Mouse (Mus musculus) kidney, embryonic 16.5 days (tissue): ENCODE data around the gene Tcap. TPM values are rescaled to one million over a fixed set of nuclear protein-coding genes. Genes with fewer than 3 reads are reported as not detected.
A peak's percentile ranks its signal among the peaks of the same experiment; 100 is the strongest.

Experiments
- ATAC-seq: fragments of 200-750 bp; cut with Nextera tagmentation; 2 replicates; pipeline ENCODE4 v1.8.0; 2017; ENCODE audit warnings: moderate TSS enrichment; ENCODE audit not compliant: low FRiP score, low TSS enrichment
- H3K27ac ChIP-seq: fragments of 300-500 bp; sonication (generic); 2 replicates; pipeline ENCODE4 v1.5.1; 2014; ENCODE audit warnings: low read length
- H3K27me3 ChIP-seq: fragments of 300-500 bp; sonication (generic); 2 replicates; pipeline ENCODE4 v1.6.1; 2014; ENCODE audit warnings: low read length, control low read depth, mixed read lengths; ENCODE audit not compliant: insufficient read depth
- H3K36me3 ChIP-seq: fragments of 300-500 bp; sonication (generic); 2 replicates; pipeline ENCODE4 v1.6.1; 2014; ENCODE audit warnings: low read length, control low read depth, mixed read lengths; ENCODE audit not compliant: insufficient read depth
- H3K4me1 ChIP-seq: fragments of 300-500 bp; sonication (generic); 2 replicates; pipeline ENCODE4 v1.6.1; 2014; ENCODE audit warnings: low read length, control low read depth, mixed read lengths; ENCODE audit not compliant: insufficient read depth
- H3K4me2 ChIP-seq: fragments of 300-500 bp; sonication (generic); replicated peaks from 2 replicates; pipeline ENCODE4 v1.6.1; 2014; ENCODE audit warnings: low read depth, low read length
- H3K4me3 ChIP-seq: fragments of 300-500 bp; sonication (generic); 2 replicates; pipeline ENCODE4 v1.5.1; 2014; ENCODE audit warnings: mild to moderate bottlenecking, low read length
- H3K9ac ChIP-seq: fragments of 300-500 bp; sonication (generic); replicated peaks from 2 replicates; pipeline ENCODE4 v1.6.1; 2014; ENCODE audit warnings: low read length
- H3K9me3 ChIP-seq: fragments of 300-500 bp; sonication (generic); 2 replicates; pipeline ENCODE4 v1.6.1; 2016; ENCODE audit warnings: low read length, control low read depth
- WGBS: fragments of 180-500 bp; shearing (Covaris S2); extraction: QIAGEN DNeasy Blood & Tissue Kit; methylation state at CpG from one replicate; pipeline ENCODE4 v1.1.7; 2014; 5-methylcytosine and 5-hydroxymethylcytosine counted together
- polyA plus RNA-seq: library from polyadenylated mRNA; unstranded; fragments of >200 nt; fragmentation: Nextera tagmentation; extraction: Ambion mirVana; gene quantifications from 2 replicates; pipeline ENCODE4 v1.2.1, GENCODE M21; 2015

Gene Tcap
- 2.4 and 2.7 TPM in 2 replicates for polyA plus RNA-seq

GRCm38 (mm10) chr11:98383261-98384030 lies at the start of gene Tcap:
Gene Tcap, plus strand, starts transcription at chr11:98383811.
- peaks cover 27% of the 10 kb centered on the region for H3K27me3 ChIP-seq

GRCm38 (mm10) chr11:98333981-98334741 lies 49.5 kb upstream of the Tcap start:
- ATAC-seq = no peak
- Histone ChIP-seq H3K4me3 (peak overlapping the region; percentile 31), H3K4me2 (peak overlapping the region; percentile 49)

More at GRCm38 (mm10) chr11:98383261-98384030, at the start of gene Tcap:
- H3K27ac ChIP-seq = peak within 1 kb of the TSS; percentile 54
- no peak within 1 kb of the TSS for H3K4me3 ChIP-seq
- peak; percentile 24; the same call in 1 of the 2 replicates for ATAC-seq
- peaks cover 20% of the 10 kb centered on the region for H3K36me3 ChIP-seq
- no peaks in the 10 kb centered on the region for H3K9me3 ChIP-seq
- 50% methylated on average over 14 of the region's 14 CpGs for WGBS
- no peak within 1 kb of the TSS for H3K9ac ChIP-seq
- H3K4me1 ChIP-seq = peaks cover 14% of the 10 kb centered on the region; the same call in 1 of the 2 replicates
- no peak within 1 kb of the TSS for H3K4me2 ChIP-seq

DNA sequence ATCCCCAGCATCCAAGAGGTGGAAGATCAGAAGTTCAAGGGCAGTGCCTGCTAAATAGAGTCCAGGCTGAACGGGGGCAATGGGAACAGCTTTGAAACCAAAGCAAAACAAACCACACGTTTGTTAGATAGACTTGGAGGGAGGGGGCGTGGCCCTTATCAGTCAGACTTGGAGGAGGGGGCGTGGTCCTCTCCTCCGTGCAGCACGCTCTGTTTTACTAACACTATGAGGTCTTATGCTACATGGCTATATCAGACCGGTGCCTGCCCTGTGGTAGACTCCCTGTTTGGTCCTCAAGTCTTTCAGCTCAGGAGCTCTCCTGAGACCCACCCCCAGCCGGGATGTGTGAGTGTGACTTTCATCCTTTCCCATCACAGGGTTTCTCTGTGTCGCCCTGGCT lies 48.4 kb upstream of the Tcap start:
- Histone ChIP-seq H3K36me3 (no peaks in the 10 kb centered on the region), H3K4me1 (peaks cover 26% of the 10 kb centered on the region), H3K27me3 (peaks cover 100% of the 10 kb centered on the region), H3K9me3 (no peaks in the 10 kb centered on the region), H3K4me2 (no peak overlapping the region), H3K4me3 (no peak overlapping the region), H3K9ac (no peak overlapping the region), H3K27ac (no peak overlapping the region)
- WGBS = 8% methylated on average over 9 of the region's 9 CpGs
- no peak for ATAC-seq

More at GRCm38 (mm10) chr11:98333981-98334741, 49.5 kb upstream of the Tcap start:
- Histone ChIP-seq H3K36me3 (no peaks in the 10 kb centered on the region), H3K4me1 (peaks cover 17% of the 10 kb centered on the region), H3K27me3 (peaks cover 100% of the 10 kb centered on the region), H3K9me3 (no peaks in the 10 kb centered on the region), H3K9ac (no peak overlapping the region), H3K27ac (no peak overlapping the region)
- 1% methylated on average over 37 of the region's 41 CpGs for WGBS

DNA sequence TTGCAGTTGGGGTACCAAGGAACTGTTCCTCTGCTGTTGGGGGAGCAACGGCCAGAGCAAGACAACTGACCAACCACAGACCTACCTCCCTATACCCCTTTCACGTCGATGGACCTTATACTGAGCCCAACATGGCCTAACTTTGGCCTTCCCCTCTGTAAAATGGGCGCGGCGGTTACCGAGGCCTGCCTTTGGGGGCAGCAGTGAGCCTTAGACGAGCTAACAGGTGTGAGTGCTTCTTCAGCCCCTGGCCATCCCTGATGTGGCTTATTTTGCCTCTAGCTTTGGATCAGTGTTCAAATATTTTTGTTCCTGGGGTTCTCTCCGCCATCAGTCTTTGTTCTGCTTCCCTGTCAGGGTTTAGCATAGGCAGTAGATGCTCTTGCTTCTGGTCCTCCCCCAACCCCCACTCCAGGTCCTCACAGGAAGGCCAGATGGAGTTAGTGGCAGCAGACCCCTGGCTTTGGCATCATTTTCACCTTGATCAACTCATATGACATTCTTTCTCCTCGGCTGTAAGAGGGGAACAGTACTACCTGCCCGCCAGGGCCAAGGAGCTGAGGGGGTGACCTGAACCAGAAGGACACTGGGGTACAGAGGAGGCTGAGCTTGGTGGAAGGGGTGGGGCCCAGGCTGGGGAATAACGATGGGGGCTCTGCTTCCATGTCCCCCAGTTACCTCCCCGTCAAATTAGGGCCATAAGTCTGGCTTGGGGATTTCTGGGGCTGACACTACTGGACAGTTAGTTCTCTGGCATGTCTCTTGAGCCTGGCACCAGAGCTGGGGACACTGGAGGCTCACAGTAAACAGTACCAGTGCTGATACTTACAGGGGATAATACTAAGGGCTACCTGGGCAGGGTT lies 47.1 kb upstream of the Tcap start:
- ATAC-seq = no peak
- Histone ChIP-seq H3K27ac (no peak overlapping the region), H3K9me3 (no peaks in the 10 kb centered on the region), H3K4me3 (no peak overlapping the region), H3K36me3 (no peaks in the 10 kb centered on the region), H3K9ac (no peak overlapping the region), H3K4me2 (no peak overlapping the region), H3K27me3 (peaks cover 98% of the 10 kb centered on the region), H3K4me1 (peaks cover 26% of the 10 kb centered on the region)
- WGBS = 13% methylated on average over 13 of the region's 13 CpGs

DNA sequence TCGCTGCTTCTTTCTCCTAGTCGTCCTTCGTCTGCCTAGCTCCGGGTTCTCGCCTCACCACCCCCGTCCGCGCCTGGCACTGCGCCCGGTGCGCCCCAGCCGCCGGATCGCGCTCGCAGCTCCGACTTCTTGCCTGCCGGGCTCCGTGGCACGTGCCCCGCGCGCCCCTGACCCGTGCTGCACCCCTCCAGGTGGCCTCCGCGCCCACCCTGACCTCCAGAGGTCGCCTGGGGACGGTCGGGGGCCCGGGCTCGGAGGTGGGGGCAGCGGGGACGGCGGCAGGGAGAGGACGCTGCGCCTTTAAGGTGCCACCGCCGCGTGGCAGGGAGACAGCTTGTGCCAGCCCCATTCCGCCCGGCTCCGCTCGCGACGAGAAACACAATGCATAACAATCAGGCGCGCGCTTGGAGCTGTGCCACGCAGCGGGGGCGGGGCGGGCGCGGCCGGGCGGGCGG lies 45.1 kb upstream of the Tcap start:
- peaks cover 81% of the 10 kb centered on the region for H3K27me3 ChIP-seq
- WGBS = under 1% methylated on average over 49 of the region's 57 CpGs
- ATAC-seq = no peak
- H3K9me3 ChIP-seq = no peaks in the 10 kb centered on the region
- no peak overlapping the region for H3K27ac ChIP-seq
- peak overlapping the region; percentile 58 for H3K4me3 ChIP-seq
- H3K9ac ChIP-seq = peak overlapping the region; percentile 68
- no peaks in the 10 kb centered on the region for H3K36me3 ChIP-seq
- peaks cover 35% of the 10 kb centered on the region for H3K4me1 ChIP-seq
- H3K4me2 ChIP-seq = peak overlapping the region; percentile 99

GRCm38 (mm10) chr11:98339071-98339501 lies 44.5 kb upstream of the Tcap start:
- no peak overlapping the region for H3K27ac ChIP-seq
- no peaks in the 10 kb centered on the region for H3K36me3 ChIP-seq
- H3K9ac ChIP-seq = peak overlapping the region; percentile 68
- peaks cover 32% of the 10 kb centered on the region for H3K4me1 ChIP-seq
- ATAC-seq = no peak
- no peaks in the 10 kb centered on the region for H3K9me3 ChIP-seq
- peak overlapping the region; percentile 99 for H3K4me2 ChIP-seq
- 1% methylated on average over 19 of the region's 19 CpGs for WGBS
- H3K27me3 ChIP-seq = peaks cover 79% of the 10 kb centered on the region
- H3K4me3 ChIP-seq = peak overlapping the region; percentile 58

- Histone ChIP-seq H3K9ac (peak overlapping the region; percentile 68; the same call in 1 of the 2 replicates), H3K4me3 (peak overlapping the region; percentile 58), H3K27me3 (peaks cover 74% of the 10 kb centered on the region), H3K27ac (no peak overlapping the region), H3K4me2 (peak overlapping the region; percentile 99), H3K36me3 (no peaks in the 10 kb centered on the region), H3K9me3 (no peaks in the 10 kb centered on the region), H3K4me1 (peaks cover 26% of the 10 kb centered on the region)
- ATAC-seq = no peak
- 9% methylated on average over 11 of the region's 11 CpGs for WGBS
These were observed 43.8 kb upstream of the Tcap start for GRCm38 (mm10) chr11:98339679-98340287.

GRCm38 (mm10) chr11:98340597-98340996 lies 43.0 kb upstream of the Tcap start:
- Histone ChIP-seq H3K36me3 (no peaks in the 10 kb centered on the region), H3K4me2 (no peak overlapping the region), H3K4me1 (peaks cover 26% of the 10 kb centered on the region), H3K9ac (no peak overlapping the region), H3K9me3 (no peaks in the 10 kb centered on the region), H3K27ac (no peak overlapping the region), H3K27me3 (peaks cover 72% of the 10 kb centered on the region), H3K4me3 (no peak overlapping the region)
- WGBS = 13% methylated on average over 2 of the region's 4 CpGs
- no peak for ATAC-seq

GRCm38 (mm10) chr11:98341174-98341573 lies 42.4 kb upstream of the Tcap start:
- no peak overlapping the region for H3K4me3 ChIP-seq
- no peaks in the 10 kb centered on the region for H3K9me3 ChIP-seq
- no peak for ATAC-seq
- H3K9ac ChIP-seq = no peak overlapping the region
- H3K36me3 ChIP-seq = no peaks in the 10 kb centered on the region
- H3K27me3 ChIP-seq = peaks cover 70% of the 10 kb centered on the region
- 56% methylated on average over 4 of the region's 4 CpGs for WGBS
- no peak overlapping the region for H3K4me2 ChIP-seq
- peaks cover 26% of the 10 kb centered on the region for H3K4me1 ChIP-seq
- H3K27ac ChIP-seq = no peak overlapping the region
